Mouse (Mus musculus): Measurements from ENCODE around the gene Cysrt1.
"Not testable (repeated sequence)": the region's sequence is repeated elsewhere in the genome, so short reads cannot be mapped to it uniquely, and the experiment has no call there.

Cysrt1 gene

DNA sequence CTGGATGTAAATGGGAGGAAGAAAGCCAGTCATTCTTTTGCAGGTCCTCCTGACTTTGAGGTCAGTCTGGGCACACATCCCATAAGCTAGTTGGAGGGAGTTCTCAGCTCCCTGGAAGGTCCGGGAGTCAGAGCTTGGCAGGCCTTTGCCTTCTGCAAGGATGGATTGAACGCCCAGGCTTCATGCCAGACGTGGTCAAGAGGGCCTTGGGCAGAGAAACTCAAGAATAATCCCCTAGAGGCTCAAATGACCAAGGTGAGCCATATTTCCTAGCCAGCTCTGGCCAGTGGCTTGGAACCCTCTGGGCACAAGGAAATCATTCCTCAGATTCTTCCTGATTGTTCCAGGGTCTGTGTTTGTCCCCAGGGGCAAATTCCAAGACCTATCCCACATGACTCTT is 22.6 kb upstream of the Cysrt1 start:
- peak; percentile 98 for DNase-seq (ENCODE audit: low read depth, low spot score)

DNA sequence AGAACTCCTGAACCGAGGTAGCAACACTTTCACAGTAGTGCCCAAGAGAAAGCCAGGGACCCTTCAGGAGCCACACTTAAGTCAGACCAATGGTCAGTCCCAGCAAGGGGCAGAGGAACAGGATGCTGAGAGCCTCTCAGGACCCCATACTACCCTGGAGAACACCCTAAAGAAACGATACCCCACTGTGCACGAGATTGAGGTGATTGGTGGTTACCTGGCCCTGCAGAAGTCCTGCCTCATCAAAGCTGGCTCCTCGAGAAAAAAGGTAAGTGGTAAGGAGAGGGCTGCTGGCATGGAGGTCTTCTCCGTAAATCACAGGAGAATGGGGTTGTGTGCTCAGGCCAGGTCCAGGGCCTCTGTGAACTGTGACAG is 22.0 kb upstream of the Cysrt1 start:
- DNase-seq (ENCODE audit: low read depth, low spot score), result no peak

DNA sequence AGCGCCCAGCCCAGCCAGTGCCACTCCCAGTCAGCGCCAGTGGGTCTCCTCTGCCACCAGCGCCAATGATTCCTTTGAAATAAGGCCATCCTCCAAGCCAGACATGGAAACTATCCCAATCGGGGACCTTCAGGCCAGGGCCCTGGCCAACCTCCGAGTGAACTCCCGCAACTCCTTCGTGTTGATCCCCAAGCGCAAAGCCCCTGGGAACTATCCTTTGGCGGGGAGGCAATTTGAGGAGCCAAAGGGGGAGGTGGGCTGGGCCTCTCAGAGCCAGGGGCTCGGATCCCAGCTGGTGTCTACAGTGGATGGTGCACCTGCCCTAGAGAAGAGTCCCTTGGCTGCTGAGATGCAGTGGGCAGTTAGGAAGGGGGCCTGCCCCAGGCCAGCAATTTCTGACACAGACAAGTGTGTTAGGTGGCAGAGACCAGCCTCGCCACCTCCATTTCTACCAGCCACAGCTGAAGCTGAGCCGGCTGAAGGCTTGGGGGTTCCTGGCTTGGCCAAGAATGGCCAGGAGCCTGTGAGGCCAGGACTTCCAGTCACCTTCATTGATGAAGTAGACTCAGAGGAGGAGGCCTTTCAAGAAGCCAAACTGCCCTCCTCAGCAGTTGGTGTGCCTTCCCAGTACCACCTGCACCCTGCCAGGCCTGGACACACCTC is 21.5 kb upstream of the Cysrt1 start:
- no peak for DNase-seq (ENCODE audit: low read depth, low spot score)

DNA sequence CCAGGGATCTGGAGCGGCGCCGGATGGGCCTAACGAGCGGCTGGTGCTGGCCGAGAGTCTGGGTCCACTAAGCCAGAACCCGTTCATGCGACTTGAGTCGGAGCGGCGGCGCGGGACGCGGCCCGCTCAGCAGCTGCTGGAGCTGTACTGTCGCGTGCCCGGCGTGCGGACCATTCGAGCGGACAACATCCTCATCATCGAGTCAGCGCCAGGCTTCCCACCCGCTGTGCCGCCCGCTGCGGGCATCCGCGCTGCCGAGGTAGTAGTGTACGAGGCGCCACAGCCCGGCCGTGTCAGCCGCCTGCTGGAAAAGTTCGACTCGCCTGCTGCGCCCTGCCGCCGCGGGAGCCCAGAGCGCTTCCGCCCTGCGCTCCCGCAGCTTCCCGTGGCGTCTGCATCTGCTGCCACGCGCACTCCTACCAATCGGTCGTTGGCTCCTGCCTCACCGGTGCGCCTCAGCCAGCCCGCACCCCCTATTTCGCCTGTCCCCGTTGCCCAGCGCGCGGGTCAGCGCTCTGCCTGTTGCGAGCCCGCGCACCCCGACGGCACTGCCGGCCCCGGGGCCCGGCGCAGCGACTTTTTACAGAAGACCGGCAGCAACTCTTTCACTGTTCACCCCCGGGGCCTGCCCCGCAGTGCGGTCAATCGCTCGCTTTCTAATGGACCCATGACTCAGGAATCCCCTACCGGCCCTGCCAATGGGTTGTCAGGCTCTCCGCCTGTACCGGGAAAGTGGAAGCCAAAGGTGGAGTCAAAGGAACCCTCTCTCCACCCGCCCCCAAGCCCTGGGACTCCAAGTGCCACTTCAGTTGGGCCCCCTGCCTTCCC is 20.8 kb upstream of the Cysrt1 start:
- peak; percentile 77 for DNase-seq (ENCODE audit: low read depth, low spot score)

DNA sequence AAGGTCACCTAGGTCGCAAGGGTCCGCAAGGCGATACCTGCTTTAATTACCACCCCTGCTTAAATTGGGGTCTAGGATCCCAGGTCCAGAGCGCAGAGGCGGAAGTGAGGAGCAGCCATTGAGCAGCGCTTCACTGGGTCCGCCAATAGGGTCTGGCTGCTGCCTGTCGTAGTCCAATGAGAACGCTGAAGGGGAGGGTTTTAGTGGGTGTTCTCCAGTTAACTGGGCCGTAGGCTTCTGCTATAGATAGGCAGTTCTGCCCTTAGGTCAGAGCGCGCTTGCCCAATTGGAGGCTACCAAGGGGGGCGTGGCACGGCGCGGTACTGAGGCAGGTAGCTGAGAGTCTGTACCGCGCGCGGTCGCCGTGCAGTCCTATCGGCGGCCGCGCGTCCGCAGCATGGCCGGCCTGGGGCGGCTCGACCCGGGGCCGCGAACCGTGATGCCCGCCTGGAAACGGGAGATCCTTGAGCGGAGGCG is 20.1 kb upstream of the Cysrt1 start, which contains the start of gene Tprn:
Gene Tprn, plus strand, starts transcription at position 328 of the 477 bp plus-strand sequence.
- DNase-seq (ENCODE audit: low read depth, low spot score), result peak; percentile 100

DNA sequence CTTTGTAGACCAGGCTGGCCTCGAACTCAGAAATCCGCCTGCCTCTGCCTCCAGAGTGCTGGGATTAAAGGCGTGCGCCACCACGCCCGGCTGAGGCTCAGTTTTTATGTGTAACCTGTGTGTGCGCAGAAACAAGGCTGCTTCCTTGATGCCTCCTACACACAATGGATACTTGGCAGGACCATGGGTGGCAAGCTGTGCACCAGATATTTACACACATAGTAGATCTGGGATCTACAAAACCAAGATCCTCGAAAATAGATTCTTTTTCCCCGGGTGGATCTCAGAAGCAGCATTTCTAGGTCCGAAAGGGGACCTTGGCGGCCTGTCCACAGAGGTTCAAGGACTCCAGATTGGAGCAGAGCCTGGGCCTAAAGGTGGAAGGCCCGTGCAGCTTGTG is 19.6 kb upstream of the Cysrt1 start:
- peak; percentile 73 for DNase-seq (ENCODE audit: low read depth, low spot score)

DNA sequence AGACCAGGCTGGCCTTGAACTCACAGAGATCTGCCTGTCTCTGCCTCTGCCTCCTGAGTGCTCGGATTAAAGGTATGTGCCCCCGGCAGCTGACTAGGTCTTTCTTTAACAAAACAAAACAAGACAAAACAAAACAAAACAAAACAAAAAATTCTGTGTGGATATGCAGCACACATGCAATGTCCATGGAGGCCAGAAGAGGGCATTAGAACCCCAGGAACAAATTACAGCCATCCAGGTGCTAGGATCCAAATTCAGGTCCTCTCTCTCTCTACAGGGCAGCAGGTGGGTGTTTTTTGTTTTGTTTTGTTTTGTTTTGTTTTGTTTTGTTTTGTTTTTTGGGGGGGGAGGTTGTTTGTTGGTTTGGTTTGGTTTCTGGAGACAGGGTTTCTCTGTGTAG is 16.6 kb upstream of the Cysrt1 start:
- DNase-seq (ENCODE audit: low read depth, low spot score), result no peak

DNA sequence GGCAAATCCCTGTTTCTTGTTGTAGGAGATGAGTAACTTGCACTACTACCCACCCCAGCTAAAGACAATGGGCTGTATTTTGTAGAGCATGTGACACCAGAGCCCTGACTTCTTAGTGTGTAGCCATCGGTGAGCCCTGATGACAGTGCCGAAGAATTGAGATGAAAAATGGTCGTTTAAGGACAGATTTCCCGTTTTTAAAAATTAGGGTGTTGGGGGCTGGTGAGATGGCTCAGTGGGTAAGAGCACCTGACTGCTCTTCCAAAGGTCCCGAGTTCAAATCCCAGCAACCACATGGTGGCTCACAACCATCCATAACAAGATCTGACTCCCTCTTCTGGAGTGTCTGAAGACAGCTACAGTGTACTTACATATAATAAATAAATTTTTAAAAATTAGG is 15.0 kb upstream of the Cysrt1 start:
- DNase-seq (ENCODE audit: low read depth, low spot score), result not testable (repeated sequence)

DNA sequence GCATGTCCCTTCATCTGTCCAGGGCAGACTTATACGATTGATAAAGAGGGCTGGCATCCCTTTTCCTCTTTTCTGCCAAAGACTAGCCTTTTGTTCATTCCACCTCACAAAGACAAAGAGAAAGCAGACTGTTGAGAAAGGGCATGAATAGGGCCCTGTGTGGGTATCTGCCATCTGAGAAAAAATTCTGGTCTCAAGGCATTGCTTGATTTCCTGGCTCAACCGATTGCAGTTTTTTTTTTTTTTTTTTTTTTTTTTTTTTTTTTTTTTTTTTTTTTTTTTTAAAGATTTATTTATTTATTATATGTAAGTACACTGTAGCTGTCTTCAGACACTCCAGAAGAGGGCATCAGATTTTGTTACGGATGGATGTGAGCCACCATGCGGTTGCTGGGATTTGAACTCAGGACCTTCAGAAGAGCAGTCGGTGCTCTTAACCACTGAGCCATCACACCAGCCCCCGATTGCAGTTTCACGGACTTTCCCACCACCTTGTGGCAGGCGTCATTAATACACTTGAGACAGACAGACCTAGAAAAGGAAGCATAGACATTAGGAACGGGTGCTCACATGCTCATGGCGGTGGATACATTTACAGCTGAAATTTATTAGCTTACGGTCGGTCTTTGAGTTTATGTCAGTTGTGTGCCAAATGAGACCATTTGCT is 14.3 kb upstream of the Cysrt1 start:
- peak; percentile 48 for DNase-seq (ENCODE audit: low read depth, low spot score)

DNA sequence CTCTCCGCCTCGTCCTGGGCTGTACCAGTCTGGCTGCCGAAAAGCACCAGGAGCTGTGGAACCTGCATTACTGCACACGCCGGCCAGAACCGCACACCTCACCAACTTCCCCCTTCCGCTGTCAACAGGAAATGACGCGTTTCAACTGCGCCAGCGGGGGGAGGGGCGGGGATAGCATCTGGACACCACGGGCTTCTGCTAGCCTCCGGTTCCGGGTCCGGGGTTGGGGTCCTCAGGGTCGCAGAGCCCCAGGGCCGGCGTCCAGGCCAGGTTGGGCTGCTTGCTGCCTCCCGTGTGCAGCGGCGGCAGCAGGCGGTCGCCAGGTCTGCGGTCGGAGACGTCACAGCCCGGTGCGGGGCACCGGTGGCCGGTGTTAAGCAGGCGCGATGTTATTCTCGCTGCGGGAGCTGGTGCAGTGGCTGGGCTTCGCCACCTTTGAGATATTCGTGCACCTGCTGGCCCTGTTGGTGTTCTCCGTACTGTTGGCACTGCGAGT is 13.1 kb upstream of the Cysrt1 start, which contains the start of gene Tmem203:
Gene Tmem203, plus strand, starts transcription at position 156 of the 496 bp plus-strand sequence.
- peak; percentile 94 for DNase-seq (ENCODE audit: low read depth, low spot score)

DNA sequence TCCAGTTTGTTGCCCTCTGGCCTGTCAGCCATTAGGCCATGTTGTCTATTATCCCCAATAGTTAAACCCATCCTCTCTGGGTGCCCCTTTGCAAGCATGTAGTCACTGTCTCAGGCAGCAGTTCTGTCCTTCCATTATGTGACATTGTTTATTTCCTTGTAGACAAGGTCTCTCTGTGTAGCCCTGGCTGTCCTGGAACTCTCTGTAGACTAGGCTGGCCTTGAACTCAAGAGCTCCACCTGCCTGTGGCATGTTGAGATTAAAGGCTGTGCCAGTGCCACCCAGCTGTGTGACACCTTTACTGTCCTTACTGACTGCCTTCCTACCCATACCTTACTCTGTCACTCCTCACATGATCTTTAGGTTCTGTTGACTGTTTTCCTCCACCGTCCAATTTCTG is 10.1 kb upstream of the Cysrt1 start:
- DNase-seq (ENCODE audit: low read depth, low spot score), result no peak

DNA sequence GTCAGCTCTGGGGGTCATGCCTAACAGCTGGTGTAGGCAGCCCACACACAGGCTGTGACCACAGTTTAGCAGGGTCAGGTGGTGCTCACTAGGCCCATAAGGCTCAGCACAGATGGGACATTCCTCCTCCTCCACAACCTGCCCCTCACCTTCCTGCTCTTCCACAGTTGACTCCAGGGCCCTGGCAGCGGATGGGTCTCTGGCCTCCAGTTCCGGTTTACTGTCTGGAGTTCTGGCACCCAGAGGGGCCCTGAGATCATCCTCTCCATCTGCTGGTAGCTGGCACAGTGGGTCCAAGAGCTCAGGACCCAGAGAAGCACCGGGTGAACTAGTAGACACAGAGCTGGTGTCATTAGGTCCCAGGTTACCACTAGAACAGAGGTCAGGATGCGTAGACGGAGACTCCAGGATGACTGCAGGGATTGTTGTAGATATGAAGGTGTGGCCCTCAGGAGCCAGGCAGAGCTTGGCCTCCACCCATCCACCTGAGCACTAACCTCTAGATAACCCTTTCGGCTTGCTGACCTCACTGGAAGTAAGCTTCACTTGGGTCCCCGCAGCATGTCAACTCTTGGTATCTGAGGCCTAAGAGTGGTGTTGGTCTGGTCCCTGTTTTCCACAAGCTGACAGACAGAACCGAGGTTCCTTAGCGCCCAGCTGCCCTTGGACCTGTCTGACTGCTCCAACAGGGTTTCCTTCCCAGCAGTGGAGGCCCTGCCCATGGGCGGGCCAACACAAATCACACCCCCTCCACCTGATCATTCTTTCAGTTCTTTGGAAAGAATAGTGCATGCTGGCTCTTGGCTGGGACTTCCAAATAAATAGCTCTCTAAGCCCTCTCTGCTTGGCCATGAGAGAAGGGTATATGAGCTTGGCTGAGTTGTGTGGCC is 4.2 kb upstream of the Cysrt1 start, which contains the start of gene AL732309.1:
Gene AL732309.1, minus strand, starts transcription at position 681 of the 890 bp plus-strand sequence.
- DNase-seq (ENCODE audit: low read depth, low spot score), result peak; percentile 88

DNA sequence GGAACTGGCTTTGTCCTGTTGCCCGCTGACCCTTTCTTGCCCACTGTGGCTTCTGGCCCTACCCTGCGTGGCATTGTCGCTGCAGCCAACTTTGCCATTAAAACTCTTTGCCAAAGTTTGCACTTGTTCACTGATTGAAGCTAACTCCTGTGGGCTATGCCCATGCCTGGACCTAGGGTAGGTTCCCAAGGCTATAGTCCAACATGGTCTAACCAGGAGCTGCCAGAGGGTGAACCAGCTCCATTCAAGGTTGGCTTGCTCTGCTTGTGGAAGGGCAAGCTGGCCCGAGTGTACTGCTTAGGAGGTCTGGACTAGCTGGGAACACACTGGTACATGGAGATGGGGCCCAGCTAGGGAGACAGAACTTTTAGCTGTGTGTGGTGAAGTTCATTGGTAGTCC is 1.9 kb upstream of the Cysrt1 start:
- DNase-seq (ENCODE audit: low read depth, low spot score), result no peak

DNA sequence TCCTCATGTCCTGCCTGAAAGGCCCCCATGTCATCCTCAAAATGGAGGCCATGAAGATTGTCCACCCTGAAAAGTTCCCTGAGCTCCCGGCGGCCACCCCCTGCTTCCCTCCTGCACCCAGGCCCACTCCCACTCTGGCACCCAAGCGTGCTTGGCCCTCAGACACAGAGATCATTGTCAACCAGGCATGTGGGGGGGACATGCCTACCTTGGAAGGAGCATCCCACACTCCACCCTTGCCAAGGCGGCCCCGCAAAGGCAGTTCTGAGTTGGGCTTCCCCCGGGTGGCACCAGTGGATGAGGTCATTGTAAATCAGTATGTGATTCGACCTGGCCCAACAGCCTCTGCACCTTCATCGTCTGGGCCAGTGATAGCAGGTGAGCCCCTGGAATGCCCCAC is 1.1 kb upstream of the Cysrt1 start:
- no peak for DNase-seq (ENCODE audit: low read depth, low spot score)

DNA sequence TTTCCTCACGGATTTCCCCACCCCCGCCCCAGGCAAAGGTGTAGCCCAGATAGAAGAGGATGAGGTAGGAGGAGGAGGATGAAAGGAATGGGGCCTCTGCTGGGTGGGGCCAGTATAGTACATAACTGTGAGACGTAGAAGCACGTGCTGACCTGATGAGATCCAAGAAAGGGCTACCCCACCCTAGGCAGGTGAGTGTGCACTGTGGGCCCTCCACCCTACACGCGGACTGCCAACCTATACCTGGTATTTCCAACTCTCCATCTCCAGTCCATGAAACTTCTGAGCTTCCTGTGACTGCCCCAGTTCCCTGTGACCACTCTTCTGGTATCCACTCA is 845 bp downstream of the Cysrt1 start:
- DNase-seq (ENCODE audit: low read depth, low spot score), result no peak

DNA sequence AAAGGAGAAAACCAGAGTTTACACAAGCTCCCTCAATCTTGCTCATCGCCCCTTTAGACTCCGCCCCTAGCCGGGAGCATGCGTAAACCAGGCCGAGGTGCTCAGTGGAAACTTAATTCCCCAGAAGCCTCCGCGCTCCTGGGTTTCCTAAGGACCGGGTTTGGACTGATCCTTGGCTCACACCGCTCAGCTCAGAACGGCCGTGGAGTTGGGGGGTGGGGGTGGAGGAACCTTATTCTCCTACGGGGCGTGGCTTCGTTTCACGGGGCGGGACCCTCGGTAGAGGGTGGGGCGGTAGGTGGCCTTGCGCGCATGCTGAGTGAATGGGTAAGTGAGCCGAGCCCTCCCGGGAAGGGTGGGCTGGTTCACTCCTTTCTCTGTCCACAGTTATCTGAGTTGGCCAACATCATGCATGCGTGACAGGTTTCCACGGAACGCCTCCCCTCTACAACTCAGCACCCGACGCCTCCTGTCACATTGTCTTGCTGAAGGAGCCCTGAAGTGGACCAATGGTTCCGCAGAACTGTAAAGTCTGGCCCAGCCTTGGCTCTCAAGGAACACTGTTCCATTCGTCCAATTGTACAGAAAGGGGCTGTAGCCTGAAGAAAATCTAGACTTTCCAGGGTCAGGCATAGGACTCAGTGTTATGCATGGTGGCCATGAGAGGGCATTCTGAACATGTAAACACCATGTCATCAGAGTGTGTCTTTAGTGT is 1.4 kb downstream of the Cysrt1 start:
- DNase-seq (ENCODE audit: low read depth, low spot score), result peak; percentile 95

DNA sequence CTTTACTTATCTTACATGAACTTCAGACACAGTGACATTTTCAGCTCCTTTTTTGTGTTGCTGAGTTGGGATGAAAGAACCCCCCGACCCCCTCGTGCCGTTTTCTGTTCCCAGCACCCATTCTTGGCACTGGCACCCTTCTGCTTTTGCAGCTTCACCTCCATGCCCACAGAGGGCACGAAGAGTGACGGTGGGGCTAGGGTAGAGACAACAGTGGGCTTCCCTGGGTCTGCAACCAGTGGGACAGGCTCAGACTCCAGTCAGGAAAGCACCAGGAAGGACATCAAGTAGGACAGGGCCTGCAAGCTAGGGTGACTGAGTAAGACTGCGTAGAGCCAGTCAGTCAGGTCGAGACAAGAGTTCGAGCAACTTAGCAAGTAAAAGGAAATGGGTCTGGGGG is 1.9 kb downstream of the Cysrt1 start:
- no peak for DNase-seq (ENCODE audit: low read depth, low spot score)

DNA sequence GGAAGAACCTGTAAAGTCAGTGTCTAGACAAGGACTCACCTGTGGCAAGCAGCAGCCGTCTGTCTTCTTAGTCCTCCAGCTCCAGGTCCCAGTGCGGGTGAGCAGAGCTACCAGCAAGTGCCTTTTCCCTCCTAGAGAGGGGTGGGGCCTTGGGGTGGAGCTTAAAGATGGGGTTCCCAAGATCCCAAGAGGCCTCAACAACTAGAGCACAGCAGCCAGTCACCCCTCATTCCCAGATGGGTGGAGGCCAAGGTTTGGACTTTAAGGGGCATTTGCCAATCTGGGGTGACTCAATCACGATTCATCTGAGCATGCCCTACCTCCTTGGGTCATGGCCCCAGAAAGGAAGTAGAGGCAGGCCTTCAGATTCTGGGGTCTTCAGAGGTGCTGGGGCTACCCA is 2.5 kb downstream of the Cysrt1 start:
- DNase-seq (ENCODE audit: low read depth, low spot score), result no peak

DNA sequence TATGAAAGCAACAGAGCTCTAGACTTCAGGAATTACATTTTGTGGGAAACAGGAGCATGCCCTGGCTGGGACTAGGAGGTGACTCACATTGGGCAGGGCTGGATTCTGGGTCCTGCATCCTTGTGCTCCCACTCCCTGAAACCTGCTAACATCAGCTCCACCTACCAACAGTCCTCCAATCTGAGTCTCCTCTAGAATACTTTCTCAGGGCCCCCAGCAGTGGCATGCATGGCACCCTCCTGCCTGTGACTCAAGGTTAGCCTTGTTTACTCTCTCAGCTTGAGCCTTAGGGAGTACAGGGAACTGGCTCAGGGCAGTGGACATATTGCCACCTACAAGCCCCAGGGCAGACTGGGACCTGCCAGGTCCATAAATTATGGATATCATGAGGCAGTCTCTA is 4.1 kb downstream of the Cysrt1 start:
- no peak for DNase-seq (ENCODE audit: low read depth, low spot score)

DNA sequence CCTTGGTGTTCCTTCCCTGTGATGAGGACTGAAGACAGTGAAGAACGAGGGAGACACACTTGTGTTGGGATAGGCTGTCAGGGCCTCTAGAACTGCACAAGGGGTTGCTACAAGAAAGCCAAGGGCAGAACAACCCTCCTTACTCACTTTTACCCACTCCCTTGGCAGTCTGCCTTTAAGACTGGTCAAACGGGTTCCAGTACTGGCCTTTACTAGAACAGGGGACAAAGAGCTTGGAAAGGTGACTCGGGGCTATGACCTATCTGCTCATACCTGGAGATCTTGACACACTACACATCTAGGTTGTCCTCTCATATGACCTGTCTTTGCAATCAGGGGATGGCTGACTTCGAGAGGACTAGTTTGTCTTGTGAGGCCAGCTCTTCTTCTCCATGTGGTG is 4.7 kb downstream of the Cysrt1 start:
- DNase-seq (ENCODE audit: low read depth, low spot score), result no peak

DNA sequence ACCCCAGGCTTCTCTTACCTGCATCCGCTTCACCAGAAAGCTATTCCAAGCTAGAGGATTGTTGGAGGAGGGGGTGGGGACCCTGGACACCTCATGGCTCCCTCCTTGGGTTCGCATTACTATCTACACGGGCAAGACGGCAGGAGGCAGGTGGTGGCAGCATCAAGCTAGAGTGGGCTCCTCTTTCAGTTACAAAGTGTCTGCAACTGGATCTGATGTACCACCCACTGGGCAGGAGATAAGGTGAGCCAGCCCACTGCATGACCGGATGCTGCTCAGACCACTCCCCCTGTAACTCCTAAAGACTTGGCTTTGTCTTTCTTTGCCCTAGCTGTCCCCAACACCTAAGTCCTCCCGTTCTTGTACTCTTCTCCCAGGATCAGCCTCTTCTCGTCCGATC is 5.6 kb downstream of the Cysrt1 start, which contains the start of gene Rnf224:
Gene Rnf224, minus strand, starts transcription at position 174 of the 400 bp plus-strand sequence.
- no peak for DNase-seq (ENCODE audit: low read depth, low spot score)
